Mouse (Mus musculus) hindbrain, embryonic 12.5 days (tissue): ENCODE measurements at regions not wholly inside any gene's neighbourhood (a gene's known extent, or its start where the extent isn't known, plus 50 kb on each side); places are given as distances from the start of the nearest gene placed in this dataset.

Experiments
- ATAC-seq: fragments of 200-750 bp; cut with Nextera tagmentation; 2 replicates; pipeline ENCODE4 v1.8.0; 2017; ENCODE audit warnings: moderate TSS enrichment; ENCODE audit not compliant: low FRiP score
- H3K27ac ChIP-seq: fragments of 300-500 bp; sonication (generic); 2 replicates; pipeline ENCODE4 v1.5.1; 2016; ENCODE audit warnings: mild to moderate bottlenecking
- H3K27me3 ChIP-seq: fragments of 300-500 bp; sonication (generic); 2 replicates; pipeline ENCODE4 v1.6.1; 2016; ENCODE audit warnings: mild to moderate bottlenecking
- H3K36me3 ChIP-seq: fragments of 300-500 bp; sonication (generic); 2 replicates; pipeline ENCODE4 v1.6.1; 2016; ENCODE audit warnings: mild to moderate bottlenecking
- H3K4me1 ChIP-seq: fragments of 300-500 bp; sonication (generic); 2 replicates; pipeline ENCODE4 v1.6.1; 2016
- H3K4me2 ChIP-seq: fragments of 300-500 bp; sonication (generic); replicated peaks from 2 replicates; pipeline ENCODE4 v1.6.1; 2016; ENCODE audit warnings: mild to moderate bottlenecking
- H3K4me3 ChIP-seq: fragments of 300-500 bp; sonication (generic); 2 replicates; pipeline ENCODE4 v1.5.1; 2016; ENCODE audit warnings: mild to moderate bottlenecking
- H3K9ac ChIP-seq: fragments of 300-500 bp; sonication (generic); 2 replicates; pipeline ENCODE4 v1.6.1; 2016; ENCODE audit warnings: mild to moderate bottlenecking, moderate library complexity
- H3K9me3 ChIP-seq: fragments of 300-500 bp; sonication (generic); replicated peaks from 2 replicates; pipeline ENCODE4 v1.6.1; 2016; ENCODE audit warnings: mild to moderate bottlenecking
- WGBS: fragments of 180-500 bp; shearing (Covaris S2); methylation state at CpG from one replicate; pipeline ENCODE4 v1.1.7; 2016; 5-methylcytosine and 5-hydroxymethylcytosine counted together

- H3K27ac ChIP-seq: no peak overlapping the region; the same call in 1 of the 2 replicates
Observed at GRCm38 (mm10) chr1:193969264-193969908, 599.3 kb upstream of the Camk1g start.

GRCm38 (mm10) chr1:193967957-193968926 is 598.1 kb upstream of the Camk1g start:
- H3K4me1 ChIP-seq: peaks cover 3% of the 10 kb centered on the region; the same call in 1 of the 2 replicates
- ATAC-seq: peak; percentile 40; the same call in 1 of the 2 replicates
- no peaks in the 10 kb centered on the region for H3K27me3 ChIP-seq
- H3K4me3 ChIP-seq: no peak overlapping the region
- H3K9ac ChIP-seq: no peak overlapping the region
- no peaks in the 10 kb centered on the region for H3K9me3 ChIP-seq
- H3K36me3 ChIP-seq: no peaks in the 10 kb centered on the region
- H3K27ac ChIP-seq: no peak overlapping the region
- 62% methylated on average over 4 of the region's 4 CpGs for WGBS
- H3K4me2 ChIP-seq: no peak overlapping the region

More at GRCm38 (mm10) chr1:193969264-193969908, 599.3 kb upstream of the Camk1g start:
- no peaks in the 10 kb centered on the region for H3K36me3 ChIP-seq
- no peak overlapping the region for H3K4me2 ChIP-seq
- H3K27me3 ChIP-seq: no peaks in the 10 kb centered on the region
- H3K4me1 ChIP-seq: peaks cover 3% of the 10 kb centered on the region; the same call in 1 of the 2 replicates
- H3K4me3 ChIP-seq: no peak overlapping the region
- WGBS: 75% methylated on average over 4 of the region's 4 CpGs
- ATAC-seq: no peak
- H3K9ac ChIP-seq: no peak overlapping the region
- H3K9me3 ChIP-seq: no peaks in the 10 kb centered on the region

- no peak overlapping the region for H3K4me2 ChIP-seq
- 64% methylated on average over 1 of the region's 1 CpGs for WGBS
- H3K4me3 ChIP-seq: no peak overlapping the region
- H3K9ac ChIP-seq: no peak overlapping the region
- ATAC-seq: no peak
- no peaks in the 10 kb centered on the region for H3K36me3 ChIP-seq
- H3K4me1 ChIP-seq: peaks cover 3% of the 10 kb centered on the region; the same call in 1 of the 2 replicates
- H3K27me3 ChIP-seq: no peaks in the 10 kb centered on the region
- no peaks in the 10 kb centered on the region for H3K9me3 ChIP-seq
- no peak overlapping the region for H3K27ac ChIP-seq
Observed at GRCm38 (mm10) chr1:193966652-193967555, 596.8 kb upstream of the Camk1g start.

GRCm38 (mm10) chr1:193965278-193965677 is 595.2 kb upstream of the Camk1g start:
- Histone ChIP-seq H3K27me3 (no peaks in the 10 kb centered on the region), H3K9me3 (no peaks in the 10 kb centered on the region), H3K9ac (no peak overlapping the region), H3K4me1 (peaks cover 3% of the 10 kb centered on the region; the same call in 1 of the 2 replicates), H3K4me2 (no peak overlapping the region), H3K4me3 (no peak overlapping the region), H3K36me3 (no peaks in the 10 kb centered on the region), H3K27ac (no peak overlapping the region)
- 90% methylated on average over 1 of the region's 1 CpGs for WGBS
- ATAC-seq: no peak

GRCm38 (mm10) chr1:193951936-193952335 is 581.8 kb upstream of the Camk1g start:
- no peaks in the 10 kb centered on the region for H3K9me3 ChIP-seq
- no peaks in the 10 kb centered on the region for H3K4me1 ChIP-seq
- no peak overlapping the region for H3K4me3 ChIP-seq
- H3K36me3 ChIP-seq: no peaks in the 10 kb centered on the region
- H3K27ac ChIP-seq: no peak overlapping the region
- no peak for ATAC-seq
- H3K27me3 ChIP-seq: no peaks in the 10 kb centered on the region
- H3K9ac ChIP-seq: no peak overlapping the region
- no peak overlapping the region for H3K4me2 ChIP-seq

- H3K4me3 ChIP-seq: no peak overlapping the region
- no peaks in the 10 kb centered on the region for H3K27me3 ChIP-seq
- no peak overlapping the region for H3K9ac ChIP-seq
- no peaks in the 10 kb centered on the region for H3K36me3 ChIP-seq
- H3K9me3 ChIP-seq: no peaks in the 10 kb centered on the region
- no peaks in the 10 kb centered on the region for H3K4me1 ChIP-seq
- H3K27ac ChIP-seq: no peak overlapping the region
- ATAC-seq: no peak
- H3K4me2 ChIP-seq: no peak overlapping the region
Observed at GRCm38 (mm10) chr1:193949817-193950216, 579.7 kb upstream of the Camk1g start.

- WGBS: 73% methylated on average over 6 of the region's 6 CpGs
- H3K4me2 ChIP-seq: no peak overlapping the region
- H3K4me3 ChIP-seq: no peak overlapping the region
- no peaks in the 10 kb centered on the region for H3K4me1 ChIP-seq
- H3K9me3 ChIP-seq: no peaks in the 10 kb centered on the region
- no peaks in the 10 kb centered on the region for H3K36me3 ChIP-seq
- H3K27ac ChIP-seq: no peak overlapping the region
- H3K27me3 ChIP-seq: no peaks in the 10 kb centered on the region
- ATAC-seq: no peak
- H3K9ac ChIP-seq: no peak overlapping the region
Observed at GRCm38 (mm10) chr1:193946953-193947586, 577.0 kb upstream of the Camk1g start.

GRCm38 (mm10) chr1:193935969-193936368 is 565.9 kb upstream of the Camk1g start:
- 94% methylated on average over 2 of the region's 2 CpGs for WGBS

GRCm38 (mm10) chr1:193934308-193934707 is 564.2 kb upstream of the Camk1g start:
- Histone ChIP-seq H3K27ac (no peak overlapping the region), H3K4me1 (no peaks in the 10 kb centered on the region), H3K36me3 (no peaks in the 10 kb centered on the region), H3K27me3 (no peaks in the 10 kb centered on the region), H3K9me3 (no peaks in the 10 kb centered on the region), H3K4me2 (no peak overlapping the region), H3K4me3 (no peak overlapping the region), H3K9ac (no peak overlapping the region)
- WGBS: 26% methylated on average over 1 of the region's 1 CpGs
- ATAC-seq: no peak

More at GRCm38 (mm10) chr1:193935969-193936368, 565.9 kb upstream of the Camk1g start:
- no peak for ATAC-seq
- H3K27ac ChIP-seq: no peak overlapping the region
- no peaks in the 10 kb centered on the region for H3K4me1 ChIP-seq
- no peak overlapping the region for H3K9ac ChIP-seq
- H3K4me2 ChIP-seq: no peak overlapping the region
- no peaks in the 10 kb centered on the region for H3K36me3 ChIP-seq
- H3K9me3 ChIP-seq: no peaks in the 10 kb centered on the region
- no peak overlapping the region for H3K4me3 ChIP-seq
- no peaks in the 10 kb centered on the region for H3K27me3 ChIP-seq

- H3K9me3 ChIP-seq: no peaks in the 10 kb centered on the region
- H3K27me3 ChIP-seq: no peaks in the 10 kb centered on the region
- no peak overlapping the region for H3K9ac ChIP-seq
- no peak overlapping the region for H3K4me3 ChIP-seq
- 75% methylated on average over 5 of the region's 5 CpGs for WGBS
- no peaks in the 10 kb centered on the region for H3K4me1 ChIP-seq
- no peak overlapping the region for H3K27ac ChIP-seq
- no peak for ATAC-seq
- no peaks in the 10 kb centered on the region for H3K36me3 ChIP-seq
- H3K4me2 ChIP-seq: no peak overlapping the region
Observed at GRCm38 (mm10) chr1:193931131-193931729, 561.1 kb upstream of the Camk1g start.

- H3K4me2 ChIP-seq: no peak overlapping the region
Observed at GRCm38 (mm10) chr1:193928607-193929006, 558.5 kb upstream of the Camk1g start.

More at GRCm38 (mm10) chr1:193928607-193929006, 558.5 kb upstream of the Camk1g start:
- no peaks in the 10 kb centered on the region for H3K4me1 ChIP-seq
- no peak overlapping the region for H3K27ac ChIP-seq
- no peak overlapping the region for H3K9ac ChIP-seq
- H3K9me3 ChIP-seq: no peaks in the 10 kb centered on the region
- H3K4me3 ChIP-seq: no peak overlapping the region
- no peaks in the 10 kb centered on the region for H3K36me3 ChIP-seq
- no peak for ATAC-seq
- no peaks in the 10 kb centered on the region for H3K27me3 ChIP-seq
- 64% methylated on average over 4 of the region's 4 CpGs for WGBS
